Mouse (Mus musculus): ENCODE measurements around the gene Sun2.

DNA sequence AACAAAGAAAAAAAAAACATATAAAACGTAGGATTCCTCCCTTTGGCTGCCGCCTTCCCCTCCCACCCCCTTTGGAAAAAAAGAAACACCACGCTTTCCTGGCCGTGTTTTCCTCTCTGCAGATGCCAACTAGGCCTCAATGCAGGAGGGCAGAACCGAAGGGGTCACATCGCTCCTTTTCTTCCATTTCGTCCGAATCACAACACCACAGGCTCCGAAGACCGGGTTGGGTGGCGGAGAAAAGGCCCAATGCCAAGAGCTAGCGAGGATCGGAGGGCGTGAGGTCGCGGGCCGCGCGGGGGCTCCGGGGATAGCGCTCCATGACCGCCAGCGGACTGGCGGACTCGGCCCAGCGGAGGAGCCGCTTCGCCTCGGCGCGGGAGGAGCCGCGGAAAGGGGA is 55.2 kb downstream of the Sun2 start:
- TF ChIP-seq POLR2A (IDR thresholded peaks at IDR 0.05; ENCODE audit: borderline replicate concordance, insufficient read depth, low read length) (no peak), CTCF (IDR thresholded peaks at IDR 0.05; ENCODE audit: borderline replicate concordance, insufficient read depth, low read depth, low read length) (no peak)
